In genomic region chr12:89325864-89326560, GRCm38 (mm10) we compare ENCODE assay signal across 17 mouse cellular contexts.
DNase-seq lines count a peak whose midpoint lies in the region; ATAC-seq and TF ChIP-seq lines count a peak whose summit lies in the region.
"Had no signal": no experiment of that assay in that cellular context is flagged by ENCODE, and none has a peak within 500 bp of the region (broad histone marks: within the 10 kb centered on the region; RNA-seq: fewer than 3 reads in every experiment).

No protein-coding gene starts in this region.

- no peaks in the 10 kb centered on the region for H3K9me3 ChIP-seq in kidney, embryonic 15.5 days (replicated peaks)
- H3K9me3 ChIP-seq in midbrain, postnatal 0 days (ENCODE audit: low read length), result no peaks in the 10 kb centered on the region
- H3K9me3 ChIP-seq in midbrain, embryonic 13.5 days, result no peaks in the 10 kb centered on the region
- H3K9me3 ChIP-seq: limb, embryonic 15.5 days; midbrain, embryonic 15.5 days had no signal

- H3K4me3 ChIP-seq in kidney, embryonic 15.5 days (replicated peaks), result no peak overlapping the region
- no peak overlapping the region for H3K4me3 ChIP-seq in midbrain, postnatal 0 days (ENCODE audit: low read depth, low read length)
- no peak overlapping the region for H3K4me3 ChIP-seq in midbrain, embryonic 13.5 days (replicated peaks)
- H3K4me3 ChIP-seq in olfactory bulb, adult 2 months (ENCODE audit: insufficient read depth, low read depth, low read length), result no peak overlapping the region
- H3K4me3 ChIP-seq: erythroblast, embryonic 14.5 days; limb, embryonic 15.5 days; midbrain, embryonic 15.5 days had no signal

- no peaks in the 10 kb centered on the region for H3K4me1 ChIP-seq in kidney, embryonic 15.5 days
- H3K4me1 ChIP-seq in midbrain, postnatal 0 days (ENCODE audit: insufficient read depth, low read length), result no peaks in the 10 kb centered on the region
- no peaks in the 10 kb centered on the region for H3K4me1 ChIP-seq in midbrain, embryonic 13.5 days (replicated peaks)
- H3K4me1 ChIP-seq in olfactory bulb, adult 2 months (ENCODE audit: control insufficient read depth, insufficient read depth, low read length), result no peaks in the 10 kb centered on the region
- H3K4me1 ChIP-seq: limb, embryonic 15.5 days; midbrain, embryonic 15.5 days had no signal

- no peak overlapping the region for H3K27ac ChIP-seq in kidney, embryonic 15.5 days
- no peak overlapping the region for H3K27ac ChIP-seq in midbrain, postnatal 0 days (ENCODE audit: low read depth, low read length)
- H3K27ac ChIP-seq in midbrain, embryonic 13.5 days, result no peak overlapping the region
- H3K27ac ChIP-seq in olfactory bulb, adult 2 months (ENCODE audit: insufficient read depth, low read depth, low read length), result peak overlapping the region; percentile 26; the same call in 1 of the 2 replicates
- H3K27ac ChIP-seq: limb, embryonic 15.5 days; midbrain, embryonic 15.5 days had no signal

- no peaks in the 10 kb centered on the region for H3K36me3 ChIP-seq in kidney, embryonic 15.5 days
- H3K36me3 ChIP-seq in midbrain, postnatal 0 days (ENCODE audit: insufficient read depth, low read length), result no peaks in the 10 kb centered on the region
- H3K36me3 ChIP-seq in midbrain, embryonic 13.5 days, result no peaks in the 10 kb centered on the region
- H3K36me3 ChIP-seq: limb, embryonic 15.5 days; midbrain, embryonic 15.5 days had no signal

- 15% methylated on average over 8 of the region's 8 CpGs for WGBS in kidney, embryonic 15.5 days
- 48% methylated on average over 8 of the region's 8 CpGs for WGBS in midbrain, postnatal 0 days
- WGBS in midbrain, embryonic 13.5 days, result 51% methylated on average over 8 of the region's 8 CpGs
- 26% methylated on average over 8 of the region's 8 CpGs for WGBS in olfactory bulb, adult 2 months

- DNase-seq in adrenal gland, postnatal 10 days, result peak; percentile 10
- no peak for DNase-seq in adrenal gland, adult 2 months
- DNase-seq in kidney, postnatal 14 days, result no peak
- peak; percentile 21 for DNase-seq in midbrain, postnatal 0 days (ENCODE audit: low spot score)
- DNase-seq in urinary bladder, postnatal 36 days (ENCODE audit: low spot score in 2 of 2), result no peak
- DNase-seq: cerebellum, adult 11-12 months; gastrocnemius, postnatal 14 days; heart, postnatal 10 days; liver, postnatal 0 days; thymus, postnatal 4 days had no signal

- no peak for TF ChIP-seq POLR2A in olfactory bulb, adult 2 months (IDR thresholded peaks at IDR 0.05; ENCODE audit: insufficient read depth, low read depth, low read length)

- no peaks in the 10 kb centered on the region for H3K27me3 ChIP-seq in kidney, embryonic 15.5 days
- H3K27me3 ChIP-seq in midbrain, postnatal 0 days (ENCODE audit: insufficient read depth, low read length), result no peaks in the 10 kb centered on the region
- no peaks in the 10 kb centered on the region for H3K27me3 ChIP-seq in midbrain, embryonic 13.5 days
- H3K27me3 ChIP-seq: limb, embryonic 15.5 days; midbrain, embryonic 15.5 days had no signal

- ATAC-seq in kidney, embryonic 15.5 days (replicated peaks; ENCODE audit: low FRiP score), result peak; percentile 78
- no peak for ATAC-seq in midbrain, postnatal 0 days (ENCODE audit: low FRiP score)
- no peak for ATAC-seq in midbrain, embryonic 13.5 days
- ATAC-seq: forebrain, embryonic 16.5 days; liver, postnatal 0 days; midbrain, embryonic 15.5 days had no signal

- no peak overlapping the region for H3K4me2 ChIP-seq in kidney, embryonic 15.5 days
- H3K4me2 ChIP-seq in midbrain, postnatal 0 days (ENCODE audit: low read depth, low read length, poor library complexity, severe bottlenecking), result no peak overlapping the region
- no peak overlapping the region for H3K4me2 ChIP-seq in midbrain, embryonic 13.5 days (replicated peaks)
- H3K4me2 ChIP-seq: limb, embryonic 15.5 days; midbrain, embryonic 15.5 days had no signal

- TF ChIP-seq CTCF in midbrain, postnatal 0 days (IDR thresholded peaks at IDR 0.05), result no peak
- no peak for TF ChIP-seq CTCF in olfactory bulb, adult 2 months (IDR thresholded peaks at IDR 0.05; ENCODE audit: insufficient read depth, low read depth, low read length)

- no peak overlapping the region for H3K9ac ChIP-seq in kidney, embryonic 15.5 days
- H3K9ac ChIP-seq in midbrain, postnatal 0 days (replicated peaks; ENCODE audit: low read length, poor library complexity, severe bottlenecking), result no peak overlapping the region
- no peak overlapping the region for H3K9ac ChIP-seq in midbrain, embryonic 13.5 days (replicated peaks)
- H3K9ac ChIP-seq: limb, embryonic 15.5 days; liver, postnatal 0 days; midbrain, embryonic 15.5 days had no signal

Comparison
In these comparisons a context has a peak if more than half of its experiments do, and no peak if none do; other contexts are left out.
1. DNase-seq: peak in adrenal gland, postnatal 10 days (single experiment) and midbrain, postnatal 0 days (single experiment); none in adrenal gland, adult 2 months (single experiment), kidney, postnatal 14 days (single experiment) and urinary bladder, postnatal 36 days (0 of 2).